Mouse (Mus musculus) kidney, embryonic 14.5 days (tissue): Measurements from ENCODE around the gene Pheta1. TPM values are rescaled to one million over a fixed set of nuclear protein-coding genes. Genes with fewer than 3 reads are reported as not detected.

Source experiments
- ATAC-seq: fragments of 200-750 bp; cut with Nextera tagmentation; 2 replicates; pipeline ENCODE4 v1.8.0; 2017; ENCODE audit warnings: moderate number of reproducible peaks, mild to moderate bottlenecking, moderate TSS enrichment, moderate library complexity; ENCODE audit not compliant: low FRiP score, low TSS enrichment
- H3K27ac ChIP-seq: fragments of 300-500 bp; sonication (generic); 2 replicates; pipeline ENCODE4 v1.5.1; 2014; ENCODE audit warnings: low read depth, mild to moderate bottlenecking, low read length, moderate library complexity, mixed read lengths
- H3K27me3 ChIP-seq: fragments of 300-500 bp; sonication (generic); 2 replicates; pipeline ENCODE4 v1.6.1; 2014; ENCODE audit warnings: mild to moderate bottlenecking, low read length; ENCODE audit not compliant: control insufficient read depth, insufficient read depth
- H3K36me3 ChIP-seq: fragments of 300-500 bp; sonication (generic); 2 replicates; pipeline ENCODE4 v1.6.1; 2014; ENCODE audit warnings: low read length, mixed read lengths; ENCODE audit not compliant: control insufficient read depth, insufficient read depth
- H3K4me1 ChIP-seq: fragments of 300-500 bp; sonication (generic); 2 replicates; pipeline ENCODE4 v1.6.1; 2014; ENCODE audit warnings: low read length, mixed read lengths; ENCODE audit not compliant: control insufficient read depth, insufficient read depth
- H3K4me2 ChIP-seq: fragments of 300-500 bp; sonication (generic); replicated peaks from 2 replicates; pipeline ENCODE4 v1.6.1; 2014; ENCODE audit warnings: low read depth, mild to moderate bottlenecking, low read length
- H3K4me3 ChIP-seq: fragments of 300-500 bp; sonication (generic); 2 replicates; pipeline ENCODE4 v1.5.1; 2014; ENCODE audit warnings: mild to moderate bottlenecking, low read length
- H3K9ac ChIP-seq: fragments of 300-500 bp; sonication (generic); 2 replicates; pipeline ENCODE4 v1.6.1; 2014; ENCODE audit warnings: low read depth, mild to moderate bottlenecking, low read length, moderate library complexity
- H3K9me3 ChIP-seq: fragments of 300-500 bp; sonication (generic); 2 replicates; pipeline ENCODE4 v1.6.1; 2016; ENCODE audit warnings: low read length; ENCODE audit not compliant: control insufficient read depth
- WGBS: fragments of 180-500 bp; shearing (Covaris S2); extraction: QIAGEN DNeasy Blood & Tissue Kit; methylation state at CpG from one replicate; pipeline ENCODE4 v1.1.7; 2014; 5-methylcytosine and 5-hydroxymethylcytosine counted together
- polyA plus RNA-seq: library from polyadenylated mRNA; unstranded; fragments of >200 nt; fragmentation: Nextera tagmentation; extraction: Ambion mirVana; gene quantifications from 2 replicates; pipeline ENCODE4 v1.2.1, GENCODE M21; 2014

The Pheta1 gene
- polyA plus RNA-seq, 1 experiment from 2014 or later: 22.6 TPM

- no peak overlapping the region for H3K4me2 ChIP-seq
- peaks cover 39% of the 10 kb centered on the region for H3K4me1 ChIP-seq
- no peak overlapping the region for H3K27ac ChIP-seq
- no peak for ATAC-seq
- H3K36me3 ChIP-seq: peaks cover 20% of the 10 kb centered on the region; the same call in 1 of the 2 replicates
- H3K9me3 ChIP-seq: no peaks in the 10 kb centered on the region
- H3K27me3 ChIP-seq: no peaks in the 10 kb centered on the region
- H3K9ac ChIP-seq: no peak overlapping the region
- 87% methylated on average over 6 of the region's 6 CpGs for WGBS
- H3K4me3 ChIP-seq: no peak overlapping the region
Observed at GRCm38 (mm10) chr5:121831002-121831601, 17.7 kb upstream of the Pheta1 start.

DNA sequence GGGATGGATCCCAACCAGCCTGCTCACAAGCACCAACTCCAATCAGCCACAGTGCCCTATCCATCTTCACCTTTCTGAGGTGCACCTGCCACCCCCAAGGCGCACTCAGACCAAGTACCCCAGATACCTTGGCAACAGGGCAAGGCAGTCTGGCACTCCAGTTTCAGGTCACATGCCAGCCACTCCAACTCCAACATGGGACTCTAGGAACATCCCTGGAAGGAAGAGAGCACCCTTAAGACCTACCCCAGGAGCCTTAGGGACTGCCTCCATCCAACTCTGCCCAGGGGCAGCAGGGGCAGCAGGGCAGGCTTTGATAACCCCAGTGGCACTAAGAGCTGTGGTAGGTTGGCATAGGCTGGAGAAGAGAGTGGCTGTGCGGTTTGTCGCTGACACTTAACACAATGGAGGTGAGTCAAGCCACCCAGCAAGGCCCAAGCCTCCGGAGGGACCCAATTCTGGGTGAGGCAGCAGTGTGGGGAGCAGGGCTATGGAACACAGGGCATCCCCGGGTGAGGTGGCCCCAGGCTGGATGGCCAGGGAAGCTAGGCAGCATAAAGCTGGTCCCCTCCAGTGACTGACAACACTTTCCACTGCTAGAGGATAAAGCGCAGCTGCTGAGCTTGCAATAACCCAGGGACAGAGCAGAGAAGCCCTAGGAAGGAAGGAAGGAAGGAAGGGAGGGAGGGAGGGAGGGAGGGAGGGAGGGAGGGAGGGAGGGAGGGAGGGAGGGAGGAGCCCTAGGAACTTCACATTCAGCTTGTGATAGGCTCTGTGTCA is 16.2 kb upstream of the Pheta1 start:
- ATAC-seq: no peak
- H3K9ac ChIP-seq: no peak overlapping the region
- 0 out of 2 replicates have a peak overlapping the region, but pooled peaks have one; percentile 1 for H3K27ac ChIP-seq
- peaks cover 42% of the 10 kb centered on the region for H3K4me1 ChIP-seq
- peaks cover 9% of the 10 kb centered on the region; the same call in 1 of the 2 replicates for H3K36me3 ChIP-seq
- no peaks in the 10 kb centered on the region for H3K9me3 ChIP-seq
- no peaks in the 10 kb centered on the region for H3K27me3 ChIP-seq
- no peak overlapping the region for H3K4me2 ChIP-seq
- H3K4me3 ChIP-seq: no peak overlapping the region
- WGBS: 71% methylated on average over 6 of the region's 6 CpGs

- no peak for ATAC-seq
- Histone ChIP-seq H3K27me3 (no peaks in the 10 kb centered on the region), H3K27ac (peak overlapping the region; percentile 73; the same call in 1 of the 2 replicates), H3K4me2 (peak overlapping the region; percentile 92), H3K4me3 (peak overlapping the region; percentile 9; the same call in 1 of the 2 replicates), H3K9me3 (no peaks in the 10 kb centered on the region), H3K36me3 (peaks cover 3% of the 10 kb centered on the region; the same call in 1 of the 2 replicates), H3K4me1 (peaks cover 48% of the 10 kb centered on the region), H3K9ac (peak overlapping the region; percentile 37; the same call in 1 of the 2 replicates)
- 73% methylated on average over 2 of the region's 2 CpGs for WGBS
Observed at GRCm38 (mm10) chr5:121833159-121833558, 15.6 kb upstream of the Pheta1 start.

GRCm38 (mm10) chr5:121833572-121834240 is 15.1 kb upstream of the Pheta1 start:
- peak overlapping the region; percentile 92 for H3K4me2 ChIP-seq
- ATAC-seq: peak; percentile 14
- H3K4me3 ChIP-seq: peak overlapping the region; percentile 79
- no peaks in the 10 kb centered on the region for H3K36me3 ChIP-seq
- H3K9ac ChIP-seq: peak overlapping the region; percentile 37; the same call in 1 of the 2 replicates
- H3K27me3 ChIP-seq: no peaks in the 10 kb centered on the region
- H3K27ac ChIP-seq: peak overlapping the region; percentile 73; the same call in 1 of the 2 replicates
- H3K9me3 ChIP-seq: no peaks in the 10 kb centered on the region
- 19% methylated on average over 10 of the region's 10 CpGs for WGBS
- H3K4me1 ChIP-seq: peaks cover 49% of the 10 kb centered on the region

DNA sequence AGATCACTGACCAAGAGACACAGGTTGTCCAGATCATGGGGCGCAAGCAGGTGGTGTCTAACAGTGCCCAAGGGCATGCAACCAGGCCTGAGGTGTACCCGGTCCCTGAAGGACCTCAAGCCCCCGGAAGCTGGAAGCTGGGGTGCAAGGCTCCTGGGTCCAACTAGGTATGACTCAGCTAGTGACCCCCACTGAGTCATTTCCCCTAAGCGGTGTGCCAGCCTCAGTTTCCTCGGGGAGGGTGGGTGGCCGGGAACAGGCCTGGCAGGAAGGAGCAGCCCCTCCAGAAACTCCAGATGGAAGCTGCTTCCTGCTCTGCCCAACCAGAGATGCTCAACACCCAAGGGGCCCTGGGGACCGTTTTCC is 14.6 kb upstream of the Pheta1 start:
- Histone ChIP-seq H3K27me3 (no peaks in the 10 kb centered on the region), H3K4me3 (peak overlapping the region; percentile 79; the same call in 1 of the 2 replicates), H3K9ac (no peak overlapping the region), H3K36me3 (no peaks in the 10 kb centered on the region), H3K27ac (0 out of 2 replicates have a peak overlapping the region, but pooled peaks have one; percentile 4), H3K9me3 (no peaks in the 10 kb centered on the region), H3K4me2 (peak overlapping the region; percentile 92), H3K4me1 (peaks cover 45% of the 10 kb centered on the region)
- no peak for ATAC-seq
- 57% methylated on average over 7 of the region's 7 CpGs for WGBS

- Histone ChIP-seq H3K27ac (peak overlapping the region; percentile 43), H3K27me3 (no peaks in the 10 kb centered on the region), H3K4me2 (peak overlapping the region; percentile 92), H3K9me3 (no peaks in the 10 kb centered on the region), H3K9ac (peak overlapping the region; percentile 79; the same call in 1 of the 2 replicates), H3K4me1 (peaks cover 45% of the 10 kb centered on the region), H3K36me3 (no peaks in the 10 kb centered on the region), H3K4me3 (peak overlapping the region; percentile 79)
- 8% methylated on average over 12 of the region's 12 CpGs for WGBS
- no peak for ATAC-seq
Observed at GRCm38 (mm10) chr5:121834991-121835747, 13.6 kb upstream of the Pheta1 start.

DNA sequence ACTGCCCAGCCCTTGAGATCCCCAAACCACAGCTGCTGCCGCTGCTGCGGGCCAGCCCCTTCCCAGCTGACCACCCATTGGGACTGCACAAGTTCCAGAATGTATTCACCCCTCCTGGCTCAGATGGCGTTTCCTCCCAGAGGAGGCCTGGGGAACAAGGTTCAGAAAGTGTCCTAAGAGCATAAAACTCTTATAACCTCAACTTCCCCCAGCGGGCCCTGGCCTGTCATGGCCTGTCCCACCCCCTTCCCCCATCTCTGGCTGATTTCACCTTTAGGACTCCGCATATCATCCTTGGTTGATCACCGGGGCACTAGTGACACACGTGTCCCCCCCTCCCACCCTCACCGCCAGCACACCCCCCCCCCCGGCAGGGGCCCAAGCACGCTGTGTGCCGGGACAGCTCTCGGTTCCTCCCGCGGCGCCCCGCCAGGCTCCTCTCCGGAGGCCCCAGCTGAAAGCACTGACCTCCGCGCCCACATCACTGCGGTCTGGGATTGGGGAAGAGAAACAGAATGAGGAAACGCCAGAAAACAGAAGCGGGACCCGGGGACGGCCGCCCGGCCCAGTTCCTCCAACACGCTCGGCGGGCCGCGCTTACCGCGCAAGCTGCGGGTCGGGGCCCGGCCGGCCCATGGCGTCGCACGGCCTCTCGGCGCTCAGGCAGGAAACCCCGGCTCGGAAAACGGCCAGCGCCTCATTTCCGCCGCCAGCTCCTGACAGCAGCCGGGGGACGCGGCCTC is 12.7 kb upstream of the Pheta1 start:
- peak; percentile 3; the same call in 1 of the 2 replicates for ATAC-seq
- WGBS: under 1% methylated on average over 49 of the region's 51 CpGs
- H3K9ac ChIP-seq: peak overlapping the region; percentile 79
- no peaks in the 10 kb centered on the region for H3K36me3 ChIP-seq
- H3K9me3 ChIP-seq: no peaks in the 10 kb centered on the region
- peak overlapping the region; percentile 92 for H3K4me2 ChIP-seq
- peak overlapping the region; percentile 79 for H3K4me3 ChIP-seq
- H3K27me3 ChIP-seq: no peaks in the 10 kb centered on the region
- H3K4me1 ChIP-seq: peaks cover 45% of the 10 kb centered on the region
- peak overlapping the region; percentile 82 for H3K27ac ChIP-seq
